Mouse (Mus musculus) lung, adult 2 months (tissue): ENCODE results near the gene Sufu. TPM values are rescaled to one million over a fixed set of nuclear protein-coding genes. Genes with fewer than 3 reads are reported as not detected.

Experiments
- DNase-seq: peaks from one replicate; pipeline ENCODE4 v3.0.0; 2022
- H3K4me1 ChIP-seq: fragments of 200-500 bp; 2 replicates; pipeline ENCODE4 v1.6.1; 2011; ENCODE audit warnings: low read length; ENCODE audit not compliant: control insufficient read depth, insufficient read depth
- H3K4me3 ChIP-seq: fragments of 200-500 bp; replicated peaks from 2 replicates; pipeline ENCODE3; 2011; ENCODE audit warnings: low read depth, mild to moderate bottlenecking, control low read depth, low read length; ENCODE audit errors: extremely low read depth
- CTCF ChIP-seq: fragments of 200-500 bp; IDR thresholded peaks from 2 replicates; pipeline ENCODE4 v1.5.1; 2011; ENCODE audit warnings: mild to moderate bottlenecking, low read length, control low read depth; ENCODE audit not compliant: insufficient read depth
- POLR2A ChIP-seq: fragments of 200-500 bp; IDR thresholded peaks from 2 replicates; pipeline ENCODE4 v1.6.1; 2011; ENCODE audit warnings: low read depth, mild to moderate bottlenecking, control low read depth, low read length, borderline replicate concordance; ENCODE audit errors: extremely low read depth
- WGBS: fragments of 180-500 bp; shearing (Covaris S2); methylation state at CpG from one replicate; pipeline ENCODE4 v1.1.7; 2018; 5-methylcytosine and 5-hydroxymethylcytosine counted together
- polyA plus RNA-seq: library from polyadenylated mRNA; depleted of rRNA; stranded (reverse); fragments of >200 nt; gene quantifications from 2 replicates; pipeline ENCODE4 v1.2.3, GENCODE M21; 2012

The Sufu gene
- polyA plus RNA-seq, 1 experiment: 17.5 TPM

- TF ChIP-seq CTCF (no peak), POLR2A (no peak)
- Histone ChIP-seq H3K4me3 (no peak overlapping the region), H3K4me1 (peaks cover 3% of the 10 kb centered on the region; the same call in 1 of the 2 replicates)
- no peak for DNase-seq
- WGBS: 91% methylated on average over 7 of the region's 7 CpGs
These were observed 23.7 kb downstream of the Sufu start for GRCm38 (mm10) chr19:46420410-46420809.

GRCm38 (mm10) chr19:46422384-46423338, 26.0 kb downstream of the Sufu start:
- no peak for DNase-seq
- Histone ChIP-seq H3K4me1 (peaks cover 3% of the 10 kb centered on the region; the same call in 1 of the 2 replicates), H3K4me3 (no peak overlapping the region)
- TF ChIP-seq POLR2A (no peak), CTCF (no peak)
- 48% methylated on average over 11 of the region's 11 CpGs for WGBS

- TF ChIP-seq CTCF: no peak
- TF ChIP-seq POLR2A: no peak
- H3K4me1 ChIP-seq: peaks cover 3% of the 10 kb centered on the region; the same call in 1 of the 2 replicates
- WGBS: 96% methylated on average over 8 of the region's 8 CpGs
- no peak for DNase-seq
- H3K4me3 ChIP-seq: no peak overlapping the region
These were observed 28.6 kb downstream of the Sufu start for GRCm38 (mm10) chr19:46425266-46425665.

GRCm38 (mm10) chr19:46426488-46426887, 29.8 kb downstream of the Sufu start:
- no peak for DNase-seq
- no peak for TF ChIP-seq POLR2A
- TF ChIP-seq CTCF: no peak
- no peak overlapping the region for H3K4me3 ChIP-seq
- 84% methylated on average over 12 of the region's 12 CpGs for WGBS
- peaks cover 3% of the 10 kb centered on the region; the same call in 1 of the 2 replicates for H3K4me1 ChIP-seq

- no peak for TF ChIP-seq CTCF
- no peak for TF ChIP-seq POLR2A
- no peaks in the 10 kb centered on the region for H3K4me1 ChIP-seq
- no peak overlapping the region for H3K4me3 ChIP-seq
- DNase-seq: no peak
These were observed 32.6 kb downstream of the Sufu start for GRCm38 (mm10) chr19:46429250-46429649.

GRCm38 (mm10) chr19:46433712-46434111, 37.0 kb downstream of the Sufu start:
- Histone ChIP-seq H3K4me1 (no peaks in the 10 kb centered on the region), H3K4me3 (no peak overlapping the region)
- TF ChIP-seq CTCF (no peak), POLR2A (no peak)
- WGBS: 66% methylated on average over 7 of the region's 7 CpGs
- no peak for DNase-seq

- DNase-seq: no peak
- no peaks in the 10 kb centered on the region for H3K4me1 ChIP-seq
- TF ChIP-seq CTCF: no peak
- no peak for TF ChIP-seq POLR2A
- H3K4me3 ChIP-seq: no peak overlapping the region
- 70% methylated on average over 9 of the region's 9 CpGs for WGBS
These were observed 37.5 kb downstream of the Sufu start for GRCm38 (mm10) chr19:46434148-46434547.

GRCm38 (mm10) chr19:46434591-46434990, 37.9 kb downstream of the Sufu start:
- TF ChIP-seq CTCF (no peak), POLR2A (no peak)
- DNase-seq: no peak
- 76% methylated on average over 9 of the region's 9 CpGs for WGBS

GRCm38 (mm10) chr19:46435492-46435891, 38.8 kb downstream of the Sufu start:
- WGBS: 26% methylated on average over 7 of the region's 7 CpGs
- TF ChIP-seq POLR2A: no peak
- peak; percentile 30; the same call in 1 of the 2 replicates for TF ChIP-seq CTCF
- H3K4me1 ChIP-seq: no peaks in the 10 kb centered on the region
- no peak overlapping the region for H3K4me3 ChIP-seq
- DNase-seq: no peak

More at GRCm38 (mm10) chr19:46434591-46434990, 37.9 kb downstream of the Sufu start:
- Histone ChIP-seq H3K4me1 (no peaks in the 10 kb centered on the region), H3K4me3 (no peak overlapping the region)

GRCm38 (mm10) chr19:46443509-46443908, 46.8 kb downstream of the Sufu start:
- TF ChIP-seq CTCF (no peak), POLR2A (no peak)
- H3K4me3 ChIP-seq: no peak overlapping the region
- H3K4me1 ChIP-seq: peaks cover 13% of the 10 kb centered on the region
- DNase-seq: no peak
- WGBS: 49% methylated on average over 6 of the region's 6 CpGs
